Mouse (Mus musculus) embryo, embryonic 10 days (tissue): Measurements from ENCODE around the gene Olfr138.

Source experiments
- DNase-seq: peaks from one replicate; pipeline ENCODE4 v3.0.0-alpha.2; 2015; ENCODE audit warnings: low spot score

Olfr138 gene

GRCm38 (mm10) chr17:38260735-38261134 lies at the start of gene Olfr138:
Gene Olfr138 (plus strand): TSS chr17:38261035.
- no peak for DNase-seq

- no peak for DNase-seq
These were observed 46.6 kb downstream of the Olfr138 start, which contains the start of gene Olfr137 for GRCm38 (mm10) chr17:38307470-38307869. Gene Olfr137 (minus strand): TSS chr17:38307570.
